Mouse (Mus musculus) kidney, adult 9 months (tissue): ENCODE measurements around the gene Rnf224.
A peak's percentile ranks its signal among the peaks of the same experiment; 100 is the strongest.

Experiments
- DNase-seq: peaks from one replicate; pipeline ENCODE4 v3.0.0; 2022

Rnf224 gene

DNA sequence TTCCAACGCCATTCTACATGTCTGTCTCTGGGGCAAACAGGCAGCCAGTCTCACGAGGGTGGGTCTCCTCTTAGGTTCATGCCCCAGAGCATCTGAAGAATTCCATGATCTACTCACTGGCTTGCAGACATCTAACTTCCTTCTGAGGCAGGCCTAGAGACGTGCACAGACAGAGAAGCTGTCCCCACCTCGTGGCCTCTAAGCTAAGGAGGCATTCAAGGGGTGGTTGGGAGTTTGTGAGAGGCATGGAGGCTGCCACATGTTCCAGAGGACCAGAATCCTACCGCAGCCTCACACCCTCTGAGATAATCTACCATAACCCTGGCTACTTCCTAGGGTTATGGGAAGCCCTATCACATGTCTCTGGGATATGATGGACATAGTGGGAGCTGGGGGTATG lies 42.6 kb downstream of the Rnf224 start:
- no peak for DNase-seq

- DNase-seq: peak; percentile 93
Observed at GRCm38 (mm10) chr2:25193330-25193770, 43.2 kb downstream of the Rnf224 start.

GRCm38 (mm10) chr2:25187841-25188240 lies 48.7 kb downstream of the Rnf224 start:
- no peak for DNase-seq

DNA sequence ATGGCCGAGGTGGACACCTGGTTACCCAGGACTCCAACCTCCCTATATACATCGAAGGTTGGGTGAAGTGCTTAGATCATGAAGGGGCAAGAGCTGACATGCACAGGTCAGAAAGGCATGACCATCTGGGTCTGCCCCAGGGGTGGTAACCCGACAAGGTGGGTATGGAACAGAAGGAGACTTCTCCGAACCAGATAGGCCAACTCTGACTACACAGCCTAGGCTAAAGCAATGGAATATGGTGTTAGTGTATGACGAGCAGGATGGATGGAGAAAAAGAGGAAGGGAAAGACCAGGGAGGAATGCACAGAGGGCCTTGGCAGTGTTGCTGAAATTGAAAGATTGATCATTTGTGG lies 50.0 kb downstream of the Rnf224 start:
- DNase-seq: no peak

- DNase-seq: no peak
Observed at GRCm38 (mm10) chr2:25185625-25186574, 50.7 kb downstream of the Rnf224 start.

- DNase-seq: no peak
Observed at GRCm38 (mm10) chr2:25184496-25184895, 52.1 kb downstream of the Rnf224 start.
